Mouse (Mus musculus) left cerebral cortex, postnatal 36 days (tissue): ENCODE measurements around the gene Gm13057. TPM values are rescaled to one million over a fixed set of nuclear protein-coding genes. Genes with fewer than 3 reads are reported as not detected.
"Not testable (repeated sequence)": the region's sequence is repeated elsewhere in the genome, so short reads cannot be mapped to it uniquely, and the experiment has no call there.

Experiments
- DNase-seq, 2 experiments: peaks; one replicate each; pipeline ENCODE4 v3.0.0; 2021 to 2022; ENCODE audit warnings: low spot score in 2 of 2, mixed read lengths in 1 of 2
- intact Hi-C: fragments of 180-260 bp; cut with DNase I; formaldehyde crosslinking; loops from one replicate; pipeline ENCODE4 v1.15.1; 2025
- total RNA-seq, 2 experiments: library from RNA; stranded (reverse); gene quantifications; 2 replicates each; pipeline ENCODE4 v1.2.3; 2021

Gm13057 gene
- not detected for total RNA-seq

DNA sequence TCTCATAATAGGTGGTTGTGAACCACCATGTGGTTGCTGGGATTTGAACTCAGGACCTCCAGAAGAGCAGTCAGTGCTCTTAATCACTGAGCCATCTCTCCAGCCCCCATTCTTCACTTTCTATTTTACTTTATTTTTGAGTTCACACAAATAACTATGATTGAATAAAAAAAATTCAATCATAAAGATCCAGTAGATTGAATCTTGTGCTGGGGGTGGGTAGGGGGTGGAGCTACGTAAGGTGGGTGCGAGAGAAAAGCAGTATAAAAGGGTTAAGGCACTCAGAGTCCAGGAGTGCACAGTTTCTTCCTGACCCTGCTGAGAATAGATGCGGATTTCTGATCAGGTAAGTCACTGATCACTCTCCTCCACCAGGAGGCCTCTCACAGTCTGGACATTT lies at the start of gene Gm13057, which contains the start of gene BC080695:
TSS of gene Gm13057 (plus strand) at position 310 of the 400 bp plus-strand sequence.
TSS of gene BC080695 (plus strand) at position 301 of the 400 bp plus-strand sequence.
- DNase-seq, intact Hi-C loops: not testable (repeated sequence)

DNA sequence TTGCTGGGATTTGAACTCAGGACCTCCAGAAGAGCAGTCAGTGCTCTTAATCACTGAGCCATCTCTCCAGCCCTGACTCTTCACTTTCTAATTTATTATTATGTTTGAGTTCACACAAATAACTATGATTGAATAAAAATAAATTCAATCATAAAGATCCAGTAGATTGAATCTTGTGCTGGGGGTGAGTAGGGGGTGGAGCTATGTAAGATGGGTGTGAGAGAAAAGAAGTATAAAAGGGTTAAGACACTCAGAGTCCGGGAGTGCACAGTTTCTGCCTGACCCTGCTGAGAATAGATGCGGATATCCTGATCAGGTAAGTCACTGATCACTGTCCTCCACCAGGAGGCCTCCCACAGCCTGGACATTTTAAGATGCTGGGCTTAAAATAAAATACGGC lies 40.5 kb upstream of the Gm13057 start, which contains the start of gene Gm13043:
TSS of gene Gm13043 (plus strand) at position 301 of the 400 bp plus-strand sequence.
- DNase-seq = no peak
- intact Hi-C loops = no loop called here

DNA sequence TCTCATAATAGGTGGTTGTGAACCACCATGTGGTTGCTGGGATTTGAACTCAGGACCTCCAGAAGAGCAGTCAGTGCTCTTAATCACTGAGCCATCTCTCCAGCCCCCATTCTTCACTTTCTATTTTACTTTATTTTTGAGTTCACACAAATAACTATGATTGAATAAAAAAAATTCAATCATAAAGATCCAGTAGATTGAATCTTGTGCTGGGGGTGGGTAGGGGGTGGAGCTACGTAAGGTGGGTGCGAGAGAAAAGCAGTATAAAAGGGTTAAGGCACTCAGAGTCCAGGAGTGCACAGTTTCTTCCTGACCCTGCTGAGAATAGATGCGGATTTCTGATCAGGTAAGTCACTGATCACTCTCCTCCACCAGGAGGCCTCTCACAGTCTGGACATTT lies 15.9 kb upstream of the Gm13057 start, which contains the start of gene Gm13040:
TSS of gene Gm13040 (plus strand) at position 301 of the 400 bp plus-strand sequence.
- intact Hi-C loops, DNase-seq: not testable (repeated sequence)

Other genes with a start within 250 kb of the Gm13057 start
- gene Lrrc38, start 202.0 kb upstream of the Gm13057 start, total RNA-seq = 1 to 10 TPM; 1.7 to 3.0 TPM
- not detected for gene Pramel1, start 157.3 kb upstream of the Gm13057 start, total RNA-seq
- gene Pramef8, start 139.3 kb upstream of the Gm13057 start, total RNA-seq = 10 to 100 TPM; 13.2 to 14.1 TPM
- gene Oog4, start 101.4 kb upstream of the Gm13057 start, total RNA-seq = not detected
- gene Gm13043, start 40.4 kb upstream of the Gm13057 start, total RNA-seq = not detected
- gene Gm13040, start 15.8 kb upstream of the Gm13057 start, total RNA-seq = not detected
- not detected for gene BC080695, start within 50 bp of the Gm13057 start, total RNA-seq
- gene Gm13083, start 63.3 kb downstream of the Gm13057 start, total RNA-seq = not detected
- gene Gm13088, start 105.5 kb downstream of the Gm13057 start, total RNA-seq = not detected
- gene Gm13089, start 151.0 kb downstream of the Gm13057 start, total RNA-seq = not detected
- gene Gm13078, start 167.7 kb downstream of the Gm13057 start, total RNA-seq = not detected
- not detected for gene Gm13023, start 237.6 kb downstream of the Gm13057 start, total RNA-seq